Mouse (Mus musculus) thymus, postnatal 10 days (tissue): ENCODE data around the gene Atp6ap1l.

ENCODE experiments used
- DNase-seq, 2 experiments: peaks; one replicate each; pipeline ENCODE4 v3.0.0; 2021; ENCODE audit warnings: low spot score in 2 of 2

Atp6ap1l gene

DNA sequence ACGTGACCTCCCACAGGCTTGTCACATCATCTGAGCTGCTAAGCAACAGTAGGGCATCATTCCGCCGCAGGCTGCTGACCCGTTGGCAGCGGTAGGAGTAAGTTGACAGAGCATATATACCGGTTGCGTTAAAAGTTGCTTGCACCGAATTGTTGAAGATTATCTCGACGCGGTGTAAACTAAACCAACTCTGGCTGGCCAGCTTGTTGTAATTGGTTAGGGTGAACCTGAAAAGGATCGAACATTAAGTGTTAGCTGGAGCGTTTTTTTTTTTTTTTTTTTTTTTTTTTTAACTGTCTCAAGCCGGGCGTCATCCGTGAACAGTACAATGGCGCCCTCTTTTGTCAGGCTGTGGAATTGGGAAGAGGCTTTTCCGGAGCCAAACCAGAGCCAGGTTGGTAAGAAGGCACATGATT is 18.6 kb downstream of the Atp6ap1l start:
- DNase-seq, result peak; percentile 13 to 62

DNA sequence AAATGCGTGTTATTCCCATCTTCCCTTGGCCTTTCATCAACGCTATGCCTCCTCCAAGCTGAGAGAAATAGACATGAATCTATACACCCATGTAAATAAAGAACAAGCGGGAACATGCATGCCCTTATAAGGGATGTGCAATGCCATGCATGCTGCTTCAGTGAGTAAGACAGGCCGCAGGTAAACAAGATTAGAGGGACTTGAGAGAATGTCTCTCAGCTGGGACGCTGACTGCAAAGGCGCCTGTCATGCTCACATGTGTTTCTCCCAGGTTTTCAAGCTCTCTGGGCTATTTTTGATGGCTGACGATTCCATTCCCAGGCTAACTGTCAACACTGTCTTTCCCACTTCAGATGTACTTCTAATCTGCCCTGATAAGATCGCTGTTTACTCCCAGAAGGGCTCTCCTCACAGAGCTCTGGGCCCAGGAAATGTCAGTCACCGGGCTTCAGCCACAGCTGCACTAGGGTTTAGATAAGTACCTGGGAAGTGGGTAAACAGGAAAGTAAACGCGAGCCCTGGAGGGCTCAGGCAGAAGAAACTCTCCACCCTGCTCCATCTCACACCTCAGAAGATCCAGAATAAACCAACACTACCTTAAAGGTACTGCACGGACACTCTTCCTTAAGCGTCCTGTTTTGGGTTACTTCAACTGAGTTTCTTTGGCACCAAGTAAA is 19.2 kb downstream of the Atp6ap1l start:
- no peak for DNase-seq

DNA sequence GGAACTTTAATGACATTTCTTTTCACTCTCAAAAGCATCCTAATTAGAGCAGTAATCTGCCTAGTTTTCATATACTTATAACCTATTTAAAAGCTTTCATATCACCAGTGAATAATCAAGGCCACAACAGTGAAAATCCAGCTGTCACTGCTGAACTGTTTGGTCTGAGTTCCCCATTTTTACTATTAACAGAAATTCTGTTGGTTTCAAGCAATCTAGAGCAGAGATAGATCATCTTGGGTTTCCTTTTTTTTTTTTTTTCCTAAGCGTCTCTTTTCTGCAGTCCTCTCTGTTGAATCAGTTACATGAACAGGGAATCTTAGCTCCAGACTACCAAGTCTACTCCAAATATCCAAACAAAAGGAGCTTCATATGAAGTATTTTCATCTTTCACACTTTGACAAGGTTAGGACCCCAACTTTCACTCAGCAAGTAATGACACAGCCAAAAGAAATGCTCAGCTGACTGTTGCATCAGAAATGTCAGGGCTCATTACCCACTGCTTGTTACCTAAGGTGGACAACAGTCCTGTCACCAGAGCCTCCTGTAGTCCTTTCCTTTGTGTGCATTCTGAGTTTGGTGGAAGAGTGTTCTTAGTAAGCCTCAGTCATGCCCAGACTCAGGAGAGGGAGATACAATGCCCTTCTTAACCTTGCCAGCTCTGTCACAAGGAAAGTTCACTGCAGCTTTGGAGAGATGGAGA is 23.3 kb downstream of the Atp6ap1l start:
- DNase-seq, result no peak

DNA sequence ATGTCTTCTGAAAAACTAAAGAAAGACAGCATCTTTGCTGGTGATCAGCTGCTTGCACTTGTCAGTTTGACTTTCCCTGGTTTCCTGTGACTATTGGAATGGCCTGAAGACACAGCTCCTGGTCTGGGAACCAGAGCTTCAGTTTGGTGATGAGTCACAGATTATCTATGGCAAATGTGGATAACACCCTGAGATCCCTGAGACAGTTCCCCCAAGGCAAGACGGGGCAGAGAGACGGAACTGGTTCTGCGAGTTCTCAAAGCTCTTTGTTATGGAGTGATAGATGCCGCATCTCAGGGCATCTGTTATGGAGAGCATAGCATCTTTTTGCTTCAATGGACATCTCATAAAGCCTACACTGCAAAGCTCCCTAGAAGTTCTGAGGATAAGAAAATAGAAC is 33.6 kb downstream of the Atp6ap1l start:
- DNase-seq, result no peak

DNA sequence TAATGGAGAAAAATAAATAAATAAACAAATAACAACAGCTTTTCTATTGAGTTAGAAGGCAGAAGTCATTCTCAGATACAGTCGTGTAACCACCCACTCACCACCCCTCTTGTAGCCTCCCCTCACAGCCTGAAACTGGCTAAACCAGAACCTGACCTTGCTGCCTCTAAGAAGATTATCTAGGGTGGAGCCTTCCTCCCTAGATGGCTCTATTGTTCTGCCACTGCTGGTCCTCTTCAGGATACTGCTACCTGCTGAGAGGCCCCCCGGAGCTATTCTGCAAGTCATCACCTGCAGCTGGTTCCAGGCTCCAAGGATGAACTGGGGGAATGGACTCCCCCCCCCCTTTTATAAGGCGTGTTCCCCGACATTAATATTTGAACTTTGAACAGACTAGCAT is 36.0 kb downstream of the Atp6ap1l start:
- DNase-seq, result no peak

DNA sequence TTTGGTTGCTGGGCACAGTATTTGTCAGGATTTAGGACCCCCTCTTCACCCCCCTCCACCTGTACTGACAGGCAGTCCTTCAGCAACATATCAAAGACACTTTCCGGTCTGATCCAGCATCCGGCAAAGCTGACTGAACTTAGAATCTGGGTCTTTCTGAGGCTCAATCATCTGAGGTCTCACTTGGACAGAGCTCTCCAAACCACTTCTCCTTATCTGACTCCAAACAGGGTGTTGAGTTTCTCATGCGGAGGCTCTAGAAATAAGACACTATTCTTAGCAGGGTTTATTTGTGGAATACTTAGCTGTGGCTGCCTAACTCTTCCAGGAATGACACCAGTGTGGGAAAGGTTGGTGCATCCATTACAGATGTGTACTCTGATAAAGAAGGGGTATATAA is 43.0 kb downstream of the Atp6ap1l start:
- DNase-seq, result no peak

DNA sequence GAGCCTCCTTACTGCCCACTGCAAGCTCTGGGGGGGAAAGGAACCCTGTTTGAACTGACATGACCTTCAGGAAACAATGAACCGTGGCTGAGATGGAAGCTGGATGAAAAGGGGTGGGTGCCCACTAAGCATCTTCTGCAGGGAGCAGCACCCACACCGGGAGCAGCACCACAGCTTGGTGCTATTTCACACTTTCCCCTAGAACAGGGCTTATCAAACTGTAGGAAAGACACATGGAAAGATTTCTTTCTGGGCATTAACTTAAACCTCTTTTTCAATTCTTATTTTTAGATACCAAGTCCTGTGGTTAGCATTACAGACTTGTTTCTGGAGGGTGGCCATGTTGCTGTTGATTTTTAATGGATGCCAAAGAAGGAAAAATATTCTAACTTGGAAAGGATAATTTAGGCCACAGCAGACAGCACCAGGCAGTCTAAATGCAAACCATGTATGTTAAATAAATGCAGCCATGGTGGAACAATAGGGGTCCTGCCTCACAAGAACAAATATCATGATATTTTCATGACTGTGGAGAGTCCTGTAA is 44.2 kb downstream of the Atp6ap1l start:
- no peak for DNase-seq

DNA sequence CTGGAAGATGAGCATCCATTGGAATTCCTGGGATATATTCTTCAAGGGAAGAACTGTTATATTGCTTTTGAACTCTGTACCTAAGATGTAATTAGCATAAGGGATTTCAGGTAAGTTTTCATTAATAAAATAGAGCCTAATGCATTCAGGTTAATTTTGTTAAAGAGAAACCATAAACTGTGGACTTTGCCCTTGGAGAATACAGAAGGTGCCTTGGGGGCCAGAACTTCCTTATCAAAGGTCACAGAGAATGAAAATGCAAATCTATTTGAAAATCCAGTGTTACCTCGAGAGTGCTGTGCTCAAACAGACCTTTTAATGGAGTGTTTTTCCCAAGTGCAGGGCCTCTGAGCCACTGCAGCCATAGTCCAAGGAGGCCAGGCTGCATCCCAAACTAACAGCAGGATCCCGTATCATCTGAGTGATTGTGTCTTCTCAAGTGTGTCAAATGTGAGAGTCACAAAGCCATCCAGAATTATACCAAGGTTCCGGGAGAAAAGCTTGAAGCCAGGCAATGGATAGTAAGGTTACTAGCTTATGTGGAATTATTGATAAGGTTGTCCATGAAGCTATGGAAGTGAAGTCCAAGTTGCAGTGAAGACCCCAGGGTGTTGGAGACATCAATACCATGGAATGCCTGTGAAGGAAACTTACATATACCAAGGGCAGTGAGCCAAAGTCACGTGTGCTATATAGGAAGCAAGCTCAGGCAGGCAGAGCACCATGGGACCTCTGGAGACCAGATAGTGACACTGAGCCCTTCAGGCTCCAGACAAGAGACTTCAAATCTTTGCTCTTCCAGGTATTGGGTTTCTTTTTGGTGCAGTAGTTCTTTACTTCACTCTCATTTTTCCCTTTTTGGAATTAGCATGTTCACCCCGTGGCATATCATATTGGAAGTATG is 52.2 kb downstream of the Atp6ap1l start:
- DNase-seq, result no peak

DNA sequence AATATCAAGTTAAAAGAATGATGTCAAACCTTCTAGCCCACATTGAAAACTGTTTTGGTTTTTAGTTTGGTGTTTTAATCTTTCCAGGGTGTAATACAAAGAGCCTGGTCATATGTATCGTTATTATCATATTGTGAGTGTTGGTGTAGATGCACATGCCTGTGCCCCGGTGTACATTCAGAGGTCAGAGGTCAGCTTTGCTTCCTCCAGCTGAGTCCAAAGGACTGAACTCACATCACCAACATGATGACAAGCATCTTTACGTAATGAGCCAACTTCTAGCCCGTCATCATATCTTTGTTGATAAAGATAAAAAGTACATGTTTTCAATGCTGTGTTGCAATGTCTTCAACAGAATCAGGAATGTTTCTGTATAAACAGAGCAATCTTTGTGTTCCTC is 53.4 kb downstream of the Atp6ap1l start:
- no peak for DNase-seq

DNA sequence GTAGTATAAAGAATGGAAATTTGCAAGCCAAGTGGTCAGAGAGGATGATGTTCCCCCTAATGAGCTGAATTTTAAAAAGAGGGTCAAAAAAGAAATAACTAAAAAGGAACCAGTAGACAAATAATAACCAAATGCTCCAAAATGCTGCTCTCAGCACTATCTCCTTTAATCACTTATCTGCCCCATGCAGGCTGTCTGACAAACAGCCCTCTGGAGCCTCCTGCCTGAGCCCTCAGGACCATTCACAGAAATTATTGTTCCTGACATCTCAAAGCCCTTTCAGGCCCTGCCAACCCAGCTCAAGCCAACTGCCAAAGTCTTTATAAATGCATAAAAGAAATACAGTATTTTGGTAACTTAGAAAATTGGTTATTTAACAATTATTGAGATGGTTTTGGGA is 61.0 kb downstream of the Atp6ap1l start:
- no peak for DNase-seq

DNA sequence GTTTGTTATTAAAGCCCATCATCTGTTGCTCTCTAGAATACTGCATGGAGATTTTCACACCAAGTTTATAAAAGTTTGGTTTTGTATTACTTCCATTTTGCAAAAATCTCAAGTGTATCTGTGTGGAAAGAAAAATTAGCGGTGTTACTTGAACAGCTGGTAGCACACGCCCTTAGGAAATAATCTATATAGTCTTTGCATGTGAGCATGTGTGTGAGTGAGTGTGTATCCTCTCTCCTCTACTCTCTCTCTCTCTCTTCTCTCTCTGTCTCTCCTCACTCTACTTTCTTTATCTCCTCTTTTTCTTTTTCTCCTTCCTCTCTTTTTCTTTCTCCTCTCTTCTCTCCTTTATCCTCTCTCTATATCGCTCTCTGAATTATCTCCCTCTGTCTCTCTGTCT is 61.7 kb downstream of the Atp6ap1l start:
- DNase-seq, result no peak

DNA sequence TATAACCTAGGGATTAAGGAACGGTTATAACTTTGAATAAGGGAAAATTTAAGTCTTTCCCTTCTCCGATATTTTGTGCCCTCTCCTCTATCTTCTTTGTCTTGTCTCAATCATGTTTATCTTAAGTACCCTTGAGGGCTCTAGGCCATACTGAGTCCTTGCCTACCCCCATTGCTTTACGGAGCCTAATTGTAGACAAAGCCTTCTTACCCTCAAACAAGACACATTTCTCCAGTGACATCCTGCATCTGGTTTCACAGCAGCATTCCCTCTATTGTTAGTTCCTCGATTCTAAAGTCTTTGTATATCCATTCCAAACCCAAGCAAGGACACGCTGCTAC is 64.0 kb downstream of the Atp6ap1l start:
- no peak for DNase-seq

DNA sequence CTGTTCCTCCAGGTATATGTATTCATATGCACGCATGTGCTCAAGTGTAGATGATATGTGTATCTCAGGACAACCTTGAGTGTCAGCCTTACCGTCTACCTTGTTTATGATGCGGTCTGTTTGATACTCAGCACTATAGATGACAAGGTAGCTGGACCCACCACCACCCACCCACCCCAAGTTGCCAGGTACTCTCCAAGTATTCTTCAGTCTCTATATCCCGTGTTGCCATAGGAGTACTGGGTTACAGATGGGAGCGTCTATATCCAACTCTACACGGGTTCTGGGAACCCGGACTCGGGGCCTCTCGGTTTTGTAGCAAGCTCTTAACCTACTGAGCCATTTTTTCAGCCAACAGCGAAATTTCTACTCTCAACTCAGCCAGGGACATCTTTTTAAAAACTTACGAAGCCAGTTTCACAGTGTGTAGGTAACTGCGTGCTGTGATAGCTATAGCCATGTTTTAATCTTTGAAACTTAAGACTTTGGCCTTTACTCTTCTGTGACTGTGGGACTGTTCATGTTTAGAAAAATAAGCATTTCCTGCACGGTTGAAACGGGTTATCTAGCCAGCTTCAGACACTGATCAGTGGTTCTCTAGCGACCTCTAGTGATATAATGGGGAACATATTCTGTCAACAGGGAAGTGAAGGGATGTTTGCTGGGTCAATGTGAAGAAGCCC is 64.5 kb downstream of the Atp6ap1l start:
- DNase-seq, result peak in 1 of 2 experiments; percentile 56

DNA sequence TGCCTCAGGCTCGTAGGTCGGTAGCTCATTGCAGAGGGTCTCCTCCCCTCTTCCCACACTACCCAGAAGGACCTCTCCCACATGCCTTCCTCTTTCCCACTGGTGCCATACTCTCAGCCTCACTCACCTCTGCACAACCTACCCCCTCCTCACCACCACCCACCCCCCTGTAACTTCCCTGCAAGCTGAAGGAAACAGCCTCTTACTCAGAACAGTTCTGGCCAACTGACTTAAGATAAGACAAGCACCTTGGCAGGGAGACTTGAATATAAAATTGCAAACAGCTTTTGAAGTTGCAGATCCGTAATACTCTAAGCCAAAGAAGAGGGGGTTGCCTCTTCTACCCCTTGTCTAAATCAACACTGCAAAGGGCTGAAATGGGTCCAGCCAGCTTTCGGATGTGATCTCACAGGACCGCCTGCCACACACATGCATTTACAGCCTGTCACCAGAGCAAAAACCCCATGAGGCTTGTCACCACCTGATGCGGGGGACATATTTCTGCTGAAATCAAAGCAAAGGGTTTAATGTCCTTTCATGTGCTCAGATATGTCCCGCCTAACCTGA is 71.4 kb downstream of the Atp6ap1l start:
- DNase-seq, result no peak
